Mouse (Mus musculus): ENCODE measurements around the gene Ubl3. TPM values are rescaled to one million over a fixed set of nuclear protein-coding genes. Genes with fewer than 3 reads are reported as not detected.

Gene Ubl3
- polyA plus RNA-seq, 1 experiment, result 43.3 TPM

DNA sequence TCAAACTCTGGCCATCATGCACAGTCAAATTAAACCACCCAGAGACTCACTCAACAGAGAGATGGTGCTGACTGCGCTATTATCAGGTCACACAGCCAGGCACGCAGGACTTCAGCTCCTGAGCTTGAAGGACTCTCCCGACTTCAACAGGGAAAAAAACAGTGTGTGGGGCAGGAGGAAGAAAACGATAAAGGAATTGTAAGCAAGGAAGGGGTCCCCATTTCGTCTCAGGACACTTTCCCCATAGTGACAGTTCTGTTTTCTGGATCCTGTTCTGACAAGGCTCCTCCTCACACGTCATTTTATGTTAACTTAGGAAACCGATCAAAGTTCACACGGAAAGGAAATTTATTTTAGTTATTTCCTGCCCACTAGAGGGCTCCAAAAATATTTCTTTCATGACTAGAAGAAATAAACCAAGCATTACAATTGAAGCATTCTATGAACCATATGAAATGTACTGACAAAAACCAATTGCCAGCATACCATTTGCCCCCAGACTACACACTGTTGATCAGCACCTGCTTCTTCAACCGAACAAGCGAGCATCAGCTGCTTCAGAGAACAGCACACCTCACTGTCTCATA lies 4.6 kb downstream of the Ubl3 start:
- H3K4me3 ChIP-seq, result no peak overlapping the region
- no peaks in the 10 kb centered on the region for H3K36me3 ChIP-seq (ENCODE audit: control insufficient read depth, insufficient read depth)
- TF ChIP-seq POLR2A (IDR thresholded peaks at IDR 0.05; ENCODE audit: insufficient read length, low read depth) (no peak), MAX (IDR thresholded peaks at IDR 0.05; ENCODE audit: low read depth) (no peak), POLR2AphosphoS2 (IDR thresholded peaks at IDR 0.05; ENCODE audit: insufficient read length, low read depth) (no peak), SRF (IDR thresholded peaks at IDR 0.05; ENCODE audit: control insufficient read depth, insufficient read length, low read depth) (no peak), USF1 (IDR thresholded peaks at IDR 0.05; ENCODE audit: low read depth) (no peak), E2F4 (IDR thresholded peaks at IDR 0.05; ENCODE audit: insufficient read depth) (no peak)
- H3K4me2 ChIP-seq (ENCODE audit: low read depth), result peak overlapping the region; percentile 67
- no peak overlapping the region for H3ac ChIP-seq (ENCODE audit: control insufficient read depth, insufficient read length)
- peaks cover 90% of the 10 kb centered on the region for H3K79me2 ChIP-seq (ENCODE audit: control insufficient read depth, insufficient read depth)
- H3K27me3 ChIP-seq (ENCODE audit: control insufficient read depth, insufficient read depth, insufficient read length), result no peaks in the 10 kb centered on the region

DNA sequence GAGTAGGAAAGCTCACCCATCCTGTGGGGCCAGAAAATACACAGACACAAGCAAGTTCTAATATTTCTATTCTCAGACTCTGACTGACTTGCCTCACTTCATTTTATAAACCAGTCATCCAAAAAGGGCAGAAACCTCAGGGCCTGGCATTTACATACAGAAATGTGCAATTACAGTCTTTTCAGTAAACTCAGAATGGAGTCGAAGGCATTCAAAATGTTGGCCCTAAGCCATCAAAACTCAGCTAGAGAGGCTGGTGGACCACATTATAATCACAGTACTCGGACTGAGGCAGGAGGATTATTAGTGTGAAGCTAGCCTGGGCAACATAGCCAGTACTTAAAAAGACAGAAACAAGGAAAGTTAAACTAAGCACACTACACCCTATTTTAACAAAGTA lies 5.6 kb downstream of the Ubl3 start:
- no peaks in the 10 kb centered on the region for H3K36me3 ChIP-seq (ENCODE audit: control insufficient read depth, insufficient read depth)
- TF ChIP-seq TCF3 (IDR thresholded peaks at IDR 0.05; ENCODE audit: insufficient read length, low read depth) (no peak), CEBPB (IDR thresholded peaks at IDR 0.05; ENCODE audit: insufficient read depth, poor library complexity, severe bottlenecking) (no peak), TCF12 (IDR thresholded peaks at IDR 0.05; ENCODE audit: insufficient read depth, poor library complexity, severe bottlenecking) (no peak), REST (IDR thresholded peaks at IDR 0.05; ENCODE audit: insufficient read depth, insufficient read length) (no peak), SRF (IDR thresholded peaks at IDR 0.05; ENCODE audit: control insufficient read depth, insufficient read length, low read depth) (no peak), MYOG (IDR thresholded peaks at IDR 0.05; ENCODE audit: control insufficient read depth in 1 of 3, insufficient read depth in 1 of 3, insufficient read length in 2 of 3, low read depth in 2 of 3) (no peak), MYOD1 (IDR thresholded peaks at IDR 0.05; ENCODE audit: control insufficient read depth in 1 of 3, insufficient read length in 2 of 3, low read depth in 2 of 3) (no peak), POLR2AphosphoS2 (IDR thresholded peaks at IDR 0.05; ENCODE audit: insufficient read length, low read depth) (no peak), POLR2A (IDR thresholded peaks at IDR 0.05; ENCODE audit: insufficient read length, low read depth) (no peak), E2F4 (IDR thresholded peaks at IDR 0.05; ENCODE audit: insufficient read depth) (no peak), USF1 (IDR thresholded peaks at IDR 0.05; ENCODE audit: low read depth) (no peak), MAX (IDR thresholded peaks at IDR 0.05; ENCODE audit: low read depth) (no peak)

GRCm38 (mm10) chr5:148544733-148545132 lies 7.9 kb downstream of the Ubl3 start:
- H3K79me2 ChIP-seq (ENCODE audit: control insufficient read depth, insufficient read depth), result peaks cover 100% of the 10 kb centered on the region
- no peak overlapping the region for H3ac ChIP-seq (ENCODE audit: control insufficient read depth, insufficient read length)
- no peak overlapping the region for H3K4me3 ChIP-seq
- TF ChIP-seq SRF (IDR thresholded peaks at IDR 0.05; ENCODE audit: control insufficient read depth, insufficient read length, low read depth) (no peak), POLR2A (IDR thresholded peaks at IDR 0.05; ENCODE audit: insufficient read length, low read depth) (no peak), MYOG (IDR thresholded peaks at IDR 0.05; ENCODE audit: control insufficient read depth in 1 of 3, insufficient read depth in 1 of 3, insufficient read length in 2 of 3, low read depth in 2 of 3) (no peak), USF1 (IDR thresholded peaks at IDR 0.05; ENCODE audit: low read depth) (no peak), MYOD1 (IDR thresholded peaks at IDR 0.05; ENCODE audit: control insufficient read depth in 1 of 3, insufficient read length in 2 of 3, low read depth in 2 of 3) (no peak), TCF3 (IDR thresholded peaks at IDR 0.05; ENCODE audit: insufficient read length, low read depth) (no peak), CEBPB (IDR thresholded peaks at IDR 0.05; ENCODE audit: insufficient read depth, poor library complexity, severe bottlenecking) (no peak), TCF12 (IDR thresholded peaks at IDR 0.05; ENCODE audit: insufficient read depth, poor library complexity, severe bottlenecking) (no peak), REST (IDR thresholded peaks at IDR 0.05; ENCODE audit: insufficient read depth, insufficient read length) (no peak), E2F4 (IDR thresholded peaks at IDR 0.05; ENCODE audit: insufficient read depth) (no peak), POLR2AphosphoS2 (IDR thresholded peaks at IDR 0.05; ENCODE audit: insufficient read length, low read depth) (no peak), MAX (IDR thresholded peaks at IDR 0.05; ENCODE audit: low read depth) (no peak)
- no peak overlapping the region for H3K4me2 ChIP-seq (ENCODE audit: low read depth)
- no peaks in the 10 kb centered on the region for H3K36me3 ChIP-seq (ENCODE audit: control insufficient read depth, insufficient read depth)
- no peaks in the 10 kb centered on the region for H3K27me3 ChIP-seq (ENCODE audit: control insufficient read depth, insufficient read depth, insufficient read length)

More for the DNA sequence above, 5.6 kb downstream of the Ubl3 start:
- H3K4me2 ChIP-seq (ENCODE audit: low read depth), result no peak overlapping the region
- no peaks in the 10 kb centered on the region for H3K27me3 ChIP-seq (ENCODE audit: control insufficient read depth, insufficient read depth, insufficient read length)
- H3ac ChIP-seq (ENCODE audit: control insufficient read depth, insufficient read length), result no peak overlapping the region
- no peak overlapping the region for H3K4me3 ChIP-seq
- H3K79me2 ChIP-seq (ENCODE audit: control insufficient read depth, insufficient read depth), result peaks cover 100% of the 10 kb centered on the region

DNA sequence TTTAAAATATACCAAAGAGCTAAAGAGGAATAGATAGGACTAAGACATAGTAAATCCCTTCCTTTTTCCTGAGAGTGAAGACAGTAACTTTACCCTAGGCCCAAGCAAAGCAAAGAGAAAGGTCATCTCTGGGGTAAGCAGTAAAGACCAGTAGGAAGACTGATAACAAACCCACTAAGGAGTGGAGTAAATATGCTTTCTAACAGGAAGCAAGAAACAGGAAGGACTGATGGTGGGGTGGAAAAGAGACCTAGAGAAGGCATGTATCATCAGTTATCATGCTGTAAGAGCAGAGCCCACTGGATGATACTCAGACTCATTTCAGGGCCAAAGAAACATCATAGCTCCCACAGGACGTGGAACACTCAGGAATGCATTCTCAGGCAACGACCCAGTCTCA lies 10.4 kb downstream of the Ubl3 start:
- no peak for TF ChIP-seq MYOG (IDR thresholded peaks at IDR 0.05; ENCODE audit: control insufficient read depth in 1 of 3, insufficient read depth in 1 of 3, insufficient read length in 2 of 3, low read depth in 2 of 3)
- no peaks in the 10 kb centered on the region for H3K27me3 ChIP-seq (ENCODE audit: control insufficient read depth, insufficient read depth, insufficient read length)

GRCm38 (mm10) chr5:148535669-148536430 lies 16.7 kb downstream of the Ubl3 start:
- peaks cover 90% of the 10 kb centered on the region for H3K79me2 ChIP-seq (ENCODE audit: control insufficient read depth, insufficient read depth)
- H3K27me3 ChIP-seq (ENCODE audit: control insufficient read depth, insufficient read depth, insufficient read length), result no peaks in the 10 kb centered on the region
- no peak overlapping the region for H3K4me3 ChIP-seq
- H3ac ChIP-seq (ENCODE audit: control insufficient read depth, insufficient read length), result no peak overlapping the region
- H3K36me3 ChIP-seq (ENCODE audit: control insufficient read depth, insufficient read depth), result no peaks in the 10 kb centered on the region
- TF ChIP-seq CEBPB (IDR thresholded peaks at IDR 0.05; ENCODE audit: insufficient read depth, poor library complexity, severe bottlenecking) (peak; percentile 94), POLR2AphosphoS2 (IDR thresholded peaks at IDR 0.05; ENCODE audit: insufficient read length, low read depth) (no peak)
- H3K4me2 ChIP-seq (ENCODE audit: low read depth), result peak overlapping the region; percentile 84

More for the DNA sequence above, 10.4 kb downstream of the Ubl3 start:
- Histone ChIP-seq H3K36me3 (ENCODE audit: control insufficient read depth, insufficient read depth) (no peaks in the 10 kb centered on the region), H3K4me3 (no peak overlapping the region), H3ac (ENCODE audit: control insufficient read depth, insufficient read length) (no peak overlapping the region), H3K79me2 (ENCODE audit: control insufficient read depth, insufficient read depth) (peaks cover 100% of the 10 kb centered on the region), H3K4me2 (ENCODE audit: low read depth) (no peak overlapping the region)

Data from myocyte (in vitro differentiated cells).